Mouse (Mus musculus) limb, embryonic 14.5 days (tissue): Measurements from ENCODE around the gene Ccdc12. TPM values are rescaled to one million over a fixed set of nuclear protein-coding genes. Genes with fewer than 3 reads are reported as not detected.
A peak's percentile ranks its signal among the peaks of the same experiment; 100 is the strongest.

Experiments used
- ATAC-seq: fragments of 200-750 bp; cut with Nextera tagmentation; 2 replicates; pipeline ENCODE4 v1.8.0; 2017; ENCODE audit warnings: low read depth, moderate number of reproducible peaks, moderate TSS enrichment; ENCODE audit not compliant: low FRiP score
- DNase-seq: peaks from one replicate; pipeline ENCODE4 v3.0.0-alpha.2; 2015; ENCODE audit warnings: low spot score
- H3K27ac ChIP-seq: fragments of 300-500 bp; sonication (generic); replicated peaks from 2 replicates; pipeline ENCODE4 v1.5.1; 2014; ENCODE audit warnings: low read depth, mild to moderate bottlenecking, low read length, moderate library complexity, mixed read lengths
- H3K27me3 ChIP-seq: fragments of 300-500 bp; sonication (generic); 2 replicates; pipeline ENCODE4 v1.6.1; 2014; ENCODE audit warnings: low read length, mixed read lengths; ENCODE audit not compliant: control insufficient read depth, insufficient read depth
- H3K36me3 ChIP-seq: fragments of 300-500 bp; sonication (generic); 2 replicates; pipeline ENCODE4 v1.6.1; 2014; ENCODE audit warnings: mild to moderate bottlenecking, low read length, moderate library complexity, mixed read lengths; ENCODE audit not compliant: control insufficient read depth, insufficient read depth
- H3K4me1 ChIP-seq: fragments of 300-500 bp; sonication (generic); 2 replicates; pipeline ENCODE4 v1.6.1; 2014; ENCODE audit warnings: antibody characterized with exemption, low read length, mixed read lengths; ENCODE audit not compliant: control insufficient read depth, insufficient read depth
- H3K4me2 ChIP-seq: fragments of 300-500 bp; sonication (generic); replicated peaks from 2 replicates; pipeline ENCODE4 v1.6.1; 2014; ENCODE audit warnings: low read depth, mild to moderate bottlenecking, low read length, moderate library complexity; ENCODE audit not compliant: severe bottlenecking
- H3K4me3 ChIP-seq: fragments of 300-500 bp; sonication (generic); replicated peaks from 2 replicates; pipeline ENCODE4 v1.5.1; 2014; ENCODE audit warnings: low read length
- H3K9ac ChIP-seq: fragments of 300-500 bp; sonication (generic); 2 replicates; pipeline ENCODE4 v1.6.1; 2014; ENCODE audit warnings: mild to moderate bottlenecking, low read depth, low read length, moderate library complexity; ENCODE audit not compliant: severe bottlenecking
- H3K9me3 ChIP-seq: fragments of 300-500 bp; sonication (generic); 2 replicates; pipeline ENCODE4 v1.6.1; 2016; ENCODE audit warnings: low read length; ENCODE audit not compliant: control insufficient read depth
- POLR2A ChIP-seq: fragments of 200-500 bp; IDR thresholded peaks from 2 replicates; pipeline ENCODE4 v1.8.0; 2012; ENCODE audit warnings: inconsistent platforms, mild to moderate bottlenecking, moderate library complexity, borderline replicate concordance; ENCODE audit not compliant: insufficient read depth, insufficient read length; ENCODE audit errors: extremely low read depth
- WGBS: fragments of 180-500 bp; shearing (Covaris S2); extraction: QIAGEN DNeasy Blood & Tissue Kit; methylation state at CpG from one replicate; pipeline ENCODE4 v1.1.7; 2014; 5-methylcytosine and 5-hydroxymethylcytosine counted together
- polyA plus RNA-seq, 2 experiments: library from polyadenylated mRNA; depleted of rRNA in 1 of 2; stranded (reverse) in 1 of 2; unstranded in 1 of 2; fragments of >200 nt; fragmentation: Nextera tagmentation in 1 of 2; extraction: Ambion mirVana in 1 of 2; gene quantifications; 2 replicates each; pipeline versions ENCODE4 v1.2.1 to v1.2.3; 2012 to 2014

Ccdc12 gene
- polyA plus RNA-seq, 2 experiments, result 83.8 to 102 TPM

- peak overlapping the region; percentile 52; the same call in 1 of the 2 replicates for H3K27ac ChIP-seq
- no peak for ATAC-seq
These were observed 27.3 kb downstream of the Ccdc12 start for GRCm38 (mm10) chr9:110683574-110684099.

GRCm38 (mm10) chr9:110684100-110684831, 28.0 kb downstream of the Ccdc12 start:
- H3K27ac ChIP-seq, result peak overlapping the region; percentile 52; the same call in 1 of the 2 replicates
- H3K4me1 ChIP-seq, result peaks cover 14% of the 10 kb centered on the region
- no peak overlapping the region for H3K4me3 ChIP-seq
- no peaks in the 10 kb centered on the region for H3K27me3 ChIP-seq
- WGBS, result 75% methylated on average over 6 of the region's 6 CpGs
- peak; percentile 77 for DNase-seq
- H3K9me3 ChIP-seq, result no peaks in the 10 kb centered on the region
- H3K4me2 ChIP-seq, result no peak overlapping the region
- H3K9ac ChIP-seq, result no peak overlapping the region
- ATAC-seq, result 0 out of 2 replicates have a peak, but pooled peaks have one; percentile 35
- no peak for TF ChIP-seq POLR2A
- H3K36me3 ChIP-seq, result no peaks in the 10 kb centered on the region

More at GRCm38 (mm10) chr9:110683574-110684099, 27.3 kb downstream of the Ccdc12 start:
- H3K36me3 ChIP-seq, result no peaks in the 10 kb centered on the region
- no peak overlapping the region for H3K4me2 ChIP-seq
- no peak overlapping the region for H3K4me3 ChIP-seq
- no peaks in the 10 kb centered on the region for H3K27me3 ChIP-seq
- TF ChIP-seq POLR2A, result no peak
- H3K4me1 ChIP-seq, result peaks cover 14% of the 10 kb centered on the region
- no peak overlapping the region for H3K9ac ChIP-seq
- WGBS, result 48% methylated on average over 4 of the region's 4 CpGs
- H3K9me3 ChIP-seq, result no peaks in the 10 kb centered on the region
- DNase-seq, result no peak

GRCm38 (mm10) chr9:110685187-110685586, 28.9 kb downstream of the Ccdc12 start:
- ATAC-seq (0 out of 2 replicates have a peak, but pooled peaks have one; percentile 28), DNase-seq (no peak)
- Histone ChIP-seq H3K9ac (no peak overlapping the region), H3K27me3 (no peaks in the 10 kb centered on the region), H3K9me3 (no peaks in the 10 kb centered on the region), H3K27ac (no peak overlapping the region), H3K4me1 (peaks cover 14% of the 10 kb centered on the region), H3K4me3 (no peak overlapping the region), H3K36me3 (no peaks in the 10 kb centered on the region), H3K4me2 (no peak overlapping the region)
- no peak for TF ChIP-seq POLR2A
- 83% methylated on average over 8 of the region's 8 CpGs for WGBS

- Histone ChIP-seq H3K27me3 (no peaks in the 10 kb centered on the region), H3K9ac (no peak overlapping the region), H3K4me3 (no peak overlapping the region), H3K4me2 (no peak overlapping the region), H3K4me1 (peaks cover 14% of the 10 kb centered on the region), H3K9me3 (no peaks in the 10 kb centered on the region), H3K36me3 (no peaks in the 10 kb centered on the region), H3K27ac (no peak overlapping the region)
- 87% methylated on average over 5 of the region's 5 CpGs for WGBS
- ATAC-seq, result no peak
- DNase-seq, result no peak
- no peak for TF ChIP-seq POLR2A
These were observed 29.3 kb downstream of the Ccdc12 start for GRCm38 (mm10) chr9:110685591-110685990.

GRCm38 (mm10) chr9:110686472-110686871, 30.2 kb downstream of the Ccdc12 start:
- no peak overlapping the region for H3K4me3 ChIP-seq
- WGBS, result 53% methylated on average over 3 of the region's 3 CpGs
- no peak overlapping the region for H3K9ac ChIP-seq
- no peak for TF ChIP-seq POLR2A
- H3K36me3 ChIP-seq, result no peaks in the 10 kb centered on the region; the same call in 1 of the 2 replicates
- no peaks in the 10 kb centered on the region for H3K9me3 ChIP-seq
- no peaks in the 10 kb centered on the region for H3K27me3 ChIP-seq
- DNase-seq (no peak), ATAC-seq (no peak)
- peaks cover 14% of the 10 kb centered on the region for H3K4me1 ChIP-seq
- no peak overlapping the region for H3K4me2 ChIP-seq
- H3K27ac ChIP-seq, result no peak overlapping the region
